ENCODE assay signal across 11 mouse cellular contexts in genomic region chr11:78069646-78070045, GRCm38 (mm10). TPM values are rescaled to one million over a fixed set of nuclear protein-coding genes. Genes with fewer than 3 reads are reported as not detected.
DNase-seq lines count a peak whose midpoint lies in the region; ATAC-seq and TF ChIP-seq lines count a peak whose summit lies in the region.
"Had no signal": no experiment of that assay in that cellular context is flagged by ENCODE, and none has a peak within 500 bp of the region (broad histone marks: within the 10 kb centered on the region; RNA-seq: fewer than 3 reads in every experiment).

No protein-coding gene starts in this region.

- peaks cover 4% of the 10 kb centered on the region; the same call in 1 of the 2 replicates for H3K79me2 ChIP-seq in MEL (ENCODE audit: control insufficient read depth, insufficient read depth, low read length, poor library complexity)

- TF ChIP-seq POLR2A in MEL (IDR thresholded peaks at IDR 0.05; ENCODE audit: control insufficient read depth in 1 of 2, insufficient read depth in 1 of 2, low read depth in 1 of 2, low read length in 2 of 2, poor library complexity in 1 of 2), result peak; percentile 28 to 40; a peak in 1 of 4 replicates
- no peak for TF ChIP-seq POLR2A in spleen, adult 2 months (IDR thresholded peaks at IDR 0.05; ENCODE audit: low read depth, low read length)

- peak; percentile 95 for DNase-seq in heart, embryonic 10.5 days (ENCODE audit: low spot score)
- DNase-seq in heart, adult 9 months (ENCODE audit: low spot score in 2 of 2), result no peak
- DNase-seq in MEL (ENCODE audit: low read depth, low spot score), result peak; percentile 79
- DNase-seq in spleen, adult 2 months (ENCODE audit: low read depth in 1 of 2, low spot score in 2 of 2), result no peak
- no peak for DNase-seq in ovary, postnatal 14 days (ENCODE audit: low spot score)
- no peak for DNase-seq in layer of hippocampus, adult 8-10 months (ENCODE audit: low spot score in 2 of 2)
- DNase-seq: embryo, embryonic 11 days; forebrain, postnatal 0 days had no signal

- peaks cover 32% of the 10 kb centered on the region for H3K4me1 ChIP-seq in heart, embryonic 10.5 days
- peaks cover 28 to 66% of the 10 kb centered on the region in 2 experiments for H3K4me1 ChIP-seq in MEL (ENCODE audit: control insufficient read depth in 1 of 2, insufficient read depth in 2 of 2, low read length in 2 of 2)
- H3K4me1 ChIP-seq in intestine, embryonic 16.5 days (ENCODE audit: control insufficient read depth, insufficient read depth, low read length), result no peaks in the 10 kb centered on the region
- no peaks in the 10 kb centered on the region for H3K4me1 ChIP-seq in spleen, adult 2 months (ENCODE audit: control insufficient read depth, insufficient read depth, insufficient read length)

- TF ChIP-seq EP300 in MEL (IDR thresholded peaks at IDR 0.05; ENCODE audit: low read depth in 1 of 2, low read length in 2 of 2), result peak; percentile 98 to 99

- H3K4me3 ChIP-seq in heart, embryonic 10.5 days, result no peak overlapping the region
- no peak overlapping the region for H3K4me3 ChIP-seq in MEL (ENCODE audit: control insufficient read depth in 1 of 2, insufficient read depth in 1 of 2, low read depth in 2 of 2, low read length in 2 of 2)
- H3K4me3 ChIP-seq in intestine, embryonic 16.5 days (ENCODE audit: low read length), result no peak overlapping the region
- H3K4me3 ChIP-seq in spleen, adult 2 months (ENCODE audit: extremely low read depth, insufficient read depth, insufficient read length), result no peak overlapping the region

- TF ChIP-seq RAD21 in MEL (IDR thresholded peaks at IDR 0.05; ENCODE audit: low read depth, low read length), result no peak

- no peak for TF ChIP-seq CTCF in MEL (IDR thresholded peaks at IDR 0.05 in 2 of 3, conservative IDR thresholded peaks at IDR 0.05 in 1 of 3; ENCODE audit: control insufficient read depth in 1 of 3, insufficient read depth in 1 of 3, low read depth in 2 of 3, low read length in 3 of 3, poor library complexity in 1 of 3, severe bottlenecking in 1 of 3)
- no peak for TF ChIP-seq CTCF in spleen, adult 2 months (IDR thresholded peaks at IDR 0.05; ENCODE audit: extremely low read depth, insufficient read depth, insufficient read length, insufficient replicate concordance)

- H3K4me2 ChIP-seq in intestine, embryonic 16.5 days (ENCODE audit: low read depth, low read length), result no peak overlapping the region

- peak overlapping the region; percentile 20 for H3K9ac ChIP-seq in MEL (ENCODE audit: control insufficient read depth, low read depth, low read length, poor library complexity, severe bottlenecking)
- no peak overlapping the region for H3K9ac ChIP-seq in intestine, embryonic 16.5 days (ENCODE audit: low read depth, low read length)
- H3K9ac ChIP-seq: forebrain, postnatal 0 days had no signal

- H3K27me3 ChIP-seq in heart, embryonic 10.5 days (ENCODE audit: insufficient read depth, poor library complexity, severe bottlenecking), result no peaks in the 10 kb centered on the region
- H3K27me3 ChIP-seq in MEL (ENCODE audit: control insufficient read depth in 1 of 2, insufficient read depth in 2 of 2, low read length in 2 of 2), result no peaks in the 10 kb centered on the region
- H3K27me3 ChIP-seq in intestine, embryonic 16.5 days (replicated peaks; ENCODE audit: control insufficient read depth, insufficient read depth, low read length), result no peaks in the 10 kb centered on the region
- no peaks in the 10 kb centered on the region for H3K27me3 ChIP-seq in spleen, adult 2 months (ENCODE audit: control insufficient read depth, insufficient read depth, low read length)

- ATAC-seq in intestine, embryonic 16.5 days, result peak; percentile 81
- no peak for ATAC-seq in activated CD4-positive, CD25-positive, alpha-beta regulatory T cell, adult 4 months
- ATAC-seq: forebrain, postnatal 0 days had no signal

- 31% methylated on average over 6 of the region's 6 CpGs for WGBS in heart, embryonic 10.5 days
- 70% methylated on average over 6 of the region's 6 CpGs for WGBS in intestine, embryonic 16.5 days
- 83% methylated on average over 6 of the region's 6 CpGs for WGBS in spleen, adult 2 months

- H3K9me3 ChIP-seq in heart, embryonic 10.5 days, result no peaks in the 10 kb centered on the region
- H3K9me3 ChIP-seq in MEL (replicated peaks; ENCODE audit: insufficient read depth, low read length), result no peaks in the 10 kb centered on the region
- H3K9me3 ChIP-seq in intestine, embryonic 16.5 days (ENCODE audit: control insufficient read depth, low read length), result no peaks in the 10 kb centered on the region

- H3K36me3 ChIP-seq in heart, embryonic 10.5 days, result peaks cover 30% of the 10 kb centered on the region
- H3K36me3 ChIP-seq in MEL (ENCODE audit: control insufficient read depth in 1 of 2, insufficient read depth in 2 of 2, low read length in 2 of 2), result peaks cover 4 to 64% of the 10 kb centered on the region in 2 experiments; a peak in 3 of 4 replicates
- peaks cover 4% of the 10 kb centered on the region; the same call in 1 of the 2 replicates for H3K36me3 ChIP-seq in intestine, embryonic 16.5 days (ENCODE audit: control insufficient read depth, insufficient read depth, low read length)
- H3K36me3 ChIP-seq in spleen, adult 2 months (ENCODE audit: control insufficient read depth, insufficient read depth, low read length), result peaks cover 13% of the 10 kb centered on the region

- peak overlapping the region; percentile 73 for H3K27ac ChIP-seq in heart, embryonic 10.5 days
- peak overlapping the region; percentile 66 for H3K27ac ChIP-seq in MEL (ENCODE audit: control insufficient read depth, low read depth, low read length)
- no peak overlapping the region for H3K27ac ChIP-seq in intestine, embryonic 16.5 days (ENCODE audit: low read length)
- peak overlapping the region; percentile 24; the same call in 1 of the 2 replicates for H3K27ac ChIP-seq in spleen, adult 2 months (ENCODE audit: insufficient read depth, low read length)
- H3K27ac ChIP-seq: macrophage had no signal

TF ChIP-seq in MEL, 35 proteins besides CTCF, POLR2A, EP300 and RAD21 (continues in another document):
- TF ChIP-seq SMC3 (IDR thresholded peaks at IDR 0.05; ENCODE audit: low read depth, low read length) (no peak), POLR2AphosphoS5 (IDR thresholded peaks at IDR 0.05; ENCODE audit: borderline replicate concordance, low read depth, low read length) (no peak), MAZ (IDR thresholded peaks at IDR 0.05; ENCODE audit: low read depth, low read length) (peak; percentile 94), GABPA (IDR thresholded peaks at IDR 0.05; ENCODE audit: low read depth, low read length) (no peak), NRF1 (IDR thresholded peaks at IDR 0.05; ENCODE audit: insufficient read depth, low read depth, low read length, poor library complexity, severe bottlenecking) (peak; percentile 34; the same call in 1 of the 2 replicates), KAT2A (conservative IDR thresholded peaks at IDR 0.05; ENCODE audit: low read depth, low read length) (peak; percentile 48), SIN3A (IDR thresholded peaks at IDR 0.05; ENCODE audit: low read length) (peak; percentile 88), POLR2AphosphoS2 (IDR thresholded peaks at IDR 0.05; ENCODE audit: low read length) (peak; percentile 62; the same call in 1 of the 2 replicates), ZC3H11A (IDR thresholded peaks at IDR 0.05; ENCODE audit: low read depth, low read length) (no peak)

RNA-seq across cellular contexts. Expression of gene Eral1, which starts 10.5 kb away (rescaled TPM):
- 30.7 and 35.6 TPM in 2 replicates for polyA plus RNA-seq in heart, embryonic 10.5 days (2016; fragmentation: Nextera tagmentation; extraction: Ambion mirVana)
- 39.6 and 43.5 TPM in 2 replicates for total RNA-seq in MEL (2012; rRNA removed)
- 10 to 100 TPM in 1 of 2 experiments, not detected in 1; 38.4 TPM for polyA plus RNA-seq in MEL (2012; ENCODE audit: insufficient read depth in 1 of 2, insufficient read length in 2 of 2, low read depth in 1 of 2, low replicate concordance in 2 of 2, missing spikeins in 1 of 2)
- 29.2 and 31.2 TPM in 2 replicates for polyA plus RNA-seq in intestine, embryonic 16.5 days (2015; fragmentation: Nextera tagmentation; extraction: Ambion mirVana)
- 21.4 and 27.0 TPM in 2 replicates for polyA plus RNA-seq in spleen, adult 2 months (2012; rRNA removed)
- polyA plus RNA-seq in activated CD4-positive, CD25-positive, alpha-beta regulatory T cell, adult 4 months (2017; shearing (Covaris generic)), result 10 to 100 TPM; 36.3 to 40.0 TPM
- total RNA-seq in layer of hippocampus, adult 8-10 months (2022), result 10 to 100 TPM; 15.8 to 21.7 (median 21.2) TPM

RNA-seq across cellular contexts. Expression of gene Fam222b, which starts 24.8 kb away (rescaled TPM):
- polyA plus RNA-seq in heart, embryonic 10.5 days (2016; fragmentation: Nextera tagmentation; extraction: Ambion mirVana), result 24.0 and 25.5 TPM in 2 replicates
- total RNA-seq in MEL (2012; rRNA removed), result 2.4 and 2.5 TPM in 2 replicates
- polyA plus RNA-seq in MEL (2012; ENCODE audit: insufficient read depth in 1 of 2, insufficient read length in 2 of 2, low read depth in 1 of 2, low replicate concordance in 2 of 2, missing spikeins in 1 of 2), result 1 to 10 TPM in 1 of 2 experiments, not detected in 1; 8.1 TPM
- polyA plus RNA-seq in intestine, embryonic 16.5 days (2015; fragmentation: Nextera tagmentation; extraction: Ambion mirVana), result 14.2 and 16.1 TPM in 2 replicates
- polyA plus RNA-seq in spleen, adult 2 months (2012; rRNA removed), result 12.5 and 15.2 TPM in 2 replicates
- 10 to 100 TPM; 12.0 to 15.8 TPM for polyA plus RNA-seq in activated CD4-positive, CD25-positive, alpha-beta regulatory T cell, adult 4 months (2017; shearing (Covaris generic))
- total RNA-seq in layer of hippocampus, adult 8-10 months (2022), result 10 to 100 TPM; 27.4 to 30.0 (median 28.1) TPM

RNA-seq across cellular contexts. Expression of gene Flot2, which starts 31.9 kb away (rescaled TPM):
- polyA plus RNA-seq in heart, embryonic 10.5 days (2016; fragmentation: Nextera tagmentation; extraction: Ambion mirVana), result 72.0 and 81.4 TPM in 2 replicates
- total RNA-seq in MEL (2012; rRNA removed), result 0.08 TPM in 1 of 2 replicates, not detected in the other
- under 1 TPM in 1 of 2 experiments, not detected in 1; 0.15 TPM for polyA plus RNA-seq in MEL (2012; ENCODE audit: insufficient read depth in 1 of 2, insufficient read length in 2 of 2, low read depth in 1 of 2, low replicate concordance in 2 of 2, missing spikeins in 1 of 2)
- polyA plus RNA-seq in intestine, embryonic 16.5 days (2015; fragmentation: Nextera tagmentation; extraction: Ambion mirVana), result 37.8 and 40.9 TPM in 2 replicates
- 36.6 and 39.1 TPM in 2 replicates for polyA plus RNA-seq in spleen, adult 2 months (2012; rRNA removed)
- polyA plus RNA-seq in activated CD4-positive, CD25-positive, alpha-beta regulatory T cell, adult 4 months (2017; shearing (Covaris generic)), result 10 to 100 TPM; 23.2 to 28.6 TPM
- total RNA-seq in layer of hippocampus, adult 8-10 months (2022), result 10 to 100 TPM; 75.9 to 79.8 (median 76.1) TPM

RNA-seq across cellular contexts. Expression of gene Dhrs13, which starts 37.6 kb away (rescaled TPM):
- polyA plus RNA-seq in heart, embryonic 10.5 days (2016; fragmentation: Nextera tagmentation; extraction: Ambion mirVana), result 14.6 and 16.5 TPM in 2 replicates
- 30.1 and 36.7 TPM in 2 replicates for total RNA-seq in MEL (2012; rRNA removed)
- 10 to 100 TPM in 1 of 2 experiments, not detected in 1; 27.9 TPM for polyA plus RNA-seq in MEL (2012; ENCODE audit: insufficient read depth in 1 of 2, insufficient read length in 2 of 2, low read depth in 1 of 2, low replicate concordance in 2 of 2, missing spikeins in 1 of 2)
- polyA plus RNA-seq in intestine, embryonic 16.5 days (2015; fragmentation: Nextera tagmentation; extraction: Ambion mirVana), result 14.2 and 16.9 TPM in 2 replicates
- polyA plus RNA-seq in spleen, adult 2 months (2012; rRNA removed), result 3.1 and 3.9 TPM in 2 replicates
- 1 to 10 TPM; 1.3 to 2.4 TPM for polyA plus RNA-seq in activated CD4-positive, CD25-positive, alpha-beta regulatory T cell, adult 4 months (2017; shearing (Covaris generic))
- 1 to 10 TPM; 4.0 to 5.2 (median 4.8) TPM for total RNA-seq in layer of hippocampus, adult 8-10 months (2022)

Comparison
In these comparisons a context has a peak if more than half of its experiments do, and no peak if none do; other contexts are left out.
1. DNase-seq: peak in heart, embryonic 10.5 days (single experiment) and MEL (single experiment); none in heart, adult 9 months (0 of 2), spleen, adult 2 months (0 of 2), ovary, postnatal 14 days (single experiment) and layer of hippocampus, adult 8-10 months (0 of 2).
2. RNA of gene Flot2, which starts 31.9 kb away (polyA plus RNA-seq): 72.0 to 81.4 TPM in heart, embryonic 10.5 days, 37.8 to 40.9 TPM in intestine, embryonic 16.5 days, 36.6 to 39.1 TPM in spleen, adult 2 months and 23.2 to 28.6 TPM in activated CD4-positive, CD25-positive, alpha-beta regulatory T cell, adult 4 months; 0.15 TPM in MEL; every median in the first group is over 10 times any median in the second.